Mouse (Mus musculus) neural tube, embryonic 11.5 days (tissue): ENCODE data around the gene Rdh9. TPM values are rescaled to one million over a fixed set of nuclear protein-coding genes. Genes with fewer than 3 reads are reported as not detected.

Source experiments
- ATAC-seq: fragments of 200-750 bp; cut with Nextera tagmentation; 2 replicates; pipeline ENCODE4 v1.8.0; 2017; ENCODE audit warnings: moderate number of reproducible peaks, mild to moderate bottlenecking, moderate TSS enrichment, moderate library complexity; ENCODE audit not compliant: insufficient read depth, low FRiP score, low TSS enrichment
- DNase-seq: peaks from one replicate; pipeline ENCODE4 v3.0.0-alpha.2; 2015; ENCODE audit warnings: low spot score
- H3K27ac ChIP-seq: fragments of 300-500 bp; sonication (generic); 2 replicates; pipeline ENCODE4 v1.5.1; 2014; ENCODE audit warnings: low read depth, mild to moderate bottlenecking, low read length
- H3K27me3 ChIP-seq: fragments of 300-500 bp; sonication (generic); 2 replicates; pipeline ENCODE4 v1.6.1; 2014; ENCODE audit warnings: mild to moderate bottlenecking, low read length, mixed read lengths; ENCODE audit not compliant: control insufficient read depth, insufficient read depth
- H3K36me3 ChIP-seq: fragments of 300-500 bp; sonication (generic); 2 replicates; pipeline ENCODE4 v1.6.1; 2014; ENCODE audit warnings: mild to moderate bottlenecking, low read length, moderate library complexity, mixed read lengths; ENCODE audit not compliant: control insufficient read depth, insufficient read depth
- H3K4me1 ChIP-seq: fragments of 300-500 bp; sonication (generic); 2 replicates; pipeline ENCODE4 v1.6.1; 2014; ENCODE audit warnings: low read length, mixed read lengths; ENCODE audit not compliant: control insufficient read depth, insufficient read depth
- H3K4me2 ChIP-seq: fragments of 300-500 bp; sonication (generic); 2 replicates; pipeline ENCODE4 v1.6.1; 2014; ENCODE audit warnings: low read depth, mild to moderate bottlenecking, moderate library complexity
- H3K4me3 ChIP-seq: fragments of 300-500 bp; sonication (generic); 2 replicates; pipeline ENCODE4 v1.5.1; 2014; ENCODE audit warnings: low read depth, low read length
- H3K9ac ChIP-seq: fragments of 300-500 bp; sonication (generic); 2 replicates; pipeline ENCODE4 v1.6.1; 2014; ENCODE audit warnings: mild to moderate bottlenecking, low read length
- H3K9me3 ChIP-seq: fragments of 300-500 bp; sonication (generic); 2 replicates; pipeline ENCODE4 v1.6.1; 2016; ENCODE audit warnings: low read length; ENCODE audit not compliant: control insufficient read depth
- WGBS: fragments of 180-500 bp; shearing (Covaris S2); extraction: QIAGEN DNeasy Blood & Tissue Kit; methylation state at CpG from one replicate; pipeline ENCODE4 v1.1.7; 2014; 5-methylcytosine and 5-hydroxymethylcytosine counted together
- polyA plus RNA-seq: library from polyadenylated mRNA; unstranded; fragments of >200 nt; fragmentation: Nextera tagmentation; extraction: Ambion mirVana; gene quantifications from 2 replicates; pipeline ENCODE4 v1.2.1, GENCODE M21; 2014

Gene Rdh9
- not detected in 2 replicates for polyA plus RNA-seq

GRCm38 (mm10) chr10:127776011-127776410 lies at the start of gene Rdh9:
Gene Rdh9 (plus strand): TSS chr10:127776386.
- DNase-seq, result no peak
- Histone ChIP-seq H3K9ac (no peak within 1 kb of the TSS), H3K36me3 (no peaks in the 10 kb centered on the region), H3K9me3 (no peaks in the 10 kb centered on the region), H3K4me2 (no peak within 1 kb of the TSS), H3K27me3 (no peaks in the 10 kb centered on the region), H3K4me1 (no peaks in the 10 kb centered on the region), H3K27ac (no peak within 1 kb of the TSS), H3K4me3 (no peak within 1 kb of the TSS)
- no peak for ATAC-seq
- 89% methylated on average over 2 of the region's 2 CpGs for WGBS

- WGBS, result 75% methylated on average over 8 of the region's 8 CpGs
- no peak overlapping the region for H3K4me3 ChIP-seq
- no peak overlapping the region for H3K9ac ChIP-seq
- ATAC-seq, result no peak
- no peak for DNase-seq
- H3K27ac ChIP-seq, result no peak overlapping the region
- H3K4me2 ChIP-seq, result no peak overlapping the region
- H3K4me1 ChIP-seq, result no peaks in the 10 kb centered on the region
- H3K36me3 ChIP-seq, result no peaks in the 10 kb centered on the region
- no peaks in the 10 kb centered on the region for H3K27me3 ChIP-seq
- no peaks in the 10 kb centered on the region for H3K9me3 ChIP-seq
These were observed 47.7 kb upstream of the Rdh9 start for GRCm38 (mm10) chr10:127728437-127728836.

- H3K27ac ChIP-seq, result no peak overlapping the region
- ATAC-seq, result no peak
- H3K36me3 ChIP-seq, result no peaks in the 10 kb centered on the region
- no peak overlapping the region for H3K9ac ChIP-seq
- WGBS, result 65% methylated on average over 11 of the region's 11 CpGs
- H3K27me3 ChIP-seq, result no peaks in the 10 kb centered on the region
- H3K9me3 ChIP-seq, result no peaks in the 10 kb centered on the region
- H3K4me1 ChIP-seq, result no peaks in the 10 kb centered on the region
- H3K4me2 ChIP-seq, result no peak overlapping the region
- no peak for DNase-seq
- no peak overlapping the region for H3K4me3 ChIP-seq
These were observed 45.8 kb upstream of the Rdh9 start for GRCm38 (mm10) chr10:127730285-127730932.

GRCm38 (mm10) chr10:127730933-127731310 lies 45.3 kb upstream of the Rdh9 start:
- no peak for ATAC-seq
- WGBS, result 37% methylated on average over 9 of the region's 9 CpGs
- Histone ChIP-seq H3K4me3 (no peak overlapping the region), H3K4me1 (no peaks in the 10 kb centered on the region), H3K9ac (no peak overlapping the region), H3K9me3 (no peaks in the 10 kb centered on the region), H3K36me3 (no peaks in the 10 kb centered on the region), H3K27me3 (no peaks in the 10 kb centered on the region), H3K4me2 (no peak overlapping the region), H3K27ac (no peak overlapping the region)
- DNase-seq, result no peak

GRCm38 (mm10) chr10:127731397-127731796 lies 44.8 kb upstream of the Rdh9 start:
- H3K27ac ChIP-seq, result no peak overlapping the region
- no peak overlapping the region for H3K4me2 ChIP-seq
- ATAC-seq (no peak), DNase-seq (no peak)
- H3K27me3 ChIP-seq, result no peaks in the 10 kb centered on the region
- no peaks in the 10 kb centered on the region for H3K9me3 ChIP-seq
- no peaks in the 10 kb centered on the region for H3K4me1 ChIP-seq
- 23% methylated on average over 5 of the region's 5 CpGs for WGBS
- no peak overlapping the region for H3K9ac ChIP-seq
- H3K36me3 ChIP-seq, result no peaks in the 10 kb centered on the region
- no peak overlapping the region for H3K4me3 ChIP-seq

- no peaks in the 10 kb centered on the region for H3K36me3 ChIP-seq
- no peaks in the 10 kb centered on the region for H3K4me1 ChIP-seq
- 58% methylated on average over 5 of the region's 5 CpGs for WGBS
- no peak overlapping the region for H3K9ac ChIP-seq
- H3K4me3 ChIP-seq, result no peak overlapping the region
- H3K27ac ChIP-seq, result no peak overlapping the region
- H3K27me3 ChIP-seq, result no peaks in the 10 kb centered on the region
- H3K9me3 ChIP-seq, result no peaks in the 10 kb centered on the region
- no peak overlapping the region for H3K4me2 ChIP-seq
- ATAC-seq (no peak), DNase-seq (no peak)
These were observed 41.8 kb upstream of the Rdh9 start for GRCm38 (mm10) chr10:127734434-127734833.

- Histone ChIP-seq H3K9ac (no peak overlapping the region), H3K36me3 (no peaks in the 10 kb centered on the region), H3K4me2 (no peak overlapping the region), H3K4me3 (no peak overlapping the region), H3K27ac (no peak overlapping the region), H3K4me1 (peaks cover 6% of the 10 kb centered on the region; the same call in 1 of the 2 replicates), H3K9me3 (no peaks in the 10 kb centered on the region), H3K27me3 (no peaks in the 10 kb centered on the region)
- 76% methylated on average over 2 of the region's 2 CpGs for WGBS
- DNase-seq, result no peak
- no peak for ATAC-seq
These were observed 39.9 kb upstream of the Rdh9 start for GRCm38 (mm10) chr10:127736266-127736665.

GRCm38 (mm10) chr10:127736916-127737315 lies 39.3 kb upstream of the Rdh9 start:
- no peaks in the 10 kb centered on the region for H3K9me3 ChIP-seq
- peaks cover 6% of the 10 kb centered on the region; the same call in 1 of the 2 replicates for H3K4me1 ChIP-seq
- DNase-seq (no peak), ATAC-seq (no peak)
- H3K27me3 ChIP-seq, result no peaks in the 10 kb centered on the region
- peaks cover 4% of the 10 kb centered on the region for H3K36me3 ChIP-seq
- H3K27ac ChIP-seq, result no peak overlapping the region
- no peak overlapping the region for H3K4me3 ChIP-seq
- WGBS, result 73% methylated on average over 4 of the region's 4 CpGs
- no peak overlapping the region for H3K4me2 ChIP-seq
- H3K9ac ChIP-seq, result no peak overlapping the region

GRCm38 (mm10) chr10:127737552-127737951 lies 38.6 kb upstream of the Rdh9 start:
- ATAC-seq (no peak), DNase-seq (no peak)
- Histone ChIP-seq H3K4me1 (peaks cover 6% of the 10 kb centered on the region; the same call in 1 of the 2 replicates), H3K9me3 (no peaks in the 10 kb centered on the region), H3K4me3 (no peak overlapping the region), H3K4me2 (no peak overlapping the region), H3K27ac (no peak overlapping the region), H3K9ac (no peak overlapping the region), H3K36me3 (peaks cover 8% of the 10 kb centered on the region), H3K27me3 (no peaks in the 10 kb centered on the region)
- 31% methylated on average over 2 of the region's 2 CpGs for WGBS
